Mouse (Mus musculus) spleen, adult 2 months (tissue): ENCODE results near the gene Casz1.

Source experiments
- CTCF ChIP-seq: fragments of 200-500 bp; IDR thresholded peaks from 2 replicates; pipeline ENCODE4 v1.5.1; 2011; ENCODE audit warnings: mild to moderate bottlenecking, inconsistent platforms; ENCODE audit not compliant: insufficient read depth, insufficient read length, insufficient replicate concordance; ENCODE audit errors: extremely low read depth
- POLR2A ChIP-seq: fragments of 200-500 bp; IDR thresholded peaks from 2 replicates; pipeline ENCODE4 v1.6.1; 2011; ENCODE audit warnings: low read depth, low read length, inconsistent platforms

- TF ChIP-seq POLR2A (no peak), CTCF (no peak)
These were observed 19.1 kb downstream of the Casz1 start for GRCm38 (mm10) chr4:148823281-148823680.
